Mouse (Mus musculus) CD8-positive naive resting alpha-beta T cell, adult 2 months (primary cell): Measurements from ENCODE around the gene Tmed1.
"Not testable (repeated sequence)": the region's sequence is repeated elsewhere in the genome, so short reads cannot be mapped to it uniquely, and the experiment has no call there.

Source experiments
- DNase-seq, 2 experiments: peaks; one replicate each; pipeline ENCODE4 v3.0.0; 2022; ENCODE audit warnings: low read depth in 2 of 2, low spot score in 2 of 2

Gene Tmed1

DNA sequence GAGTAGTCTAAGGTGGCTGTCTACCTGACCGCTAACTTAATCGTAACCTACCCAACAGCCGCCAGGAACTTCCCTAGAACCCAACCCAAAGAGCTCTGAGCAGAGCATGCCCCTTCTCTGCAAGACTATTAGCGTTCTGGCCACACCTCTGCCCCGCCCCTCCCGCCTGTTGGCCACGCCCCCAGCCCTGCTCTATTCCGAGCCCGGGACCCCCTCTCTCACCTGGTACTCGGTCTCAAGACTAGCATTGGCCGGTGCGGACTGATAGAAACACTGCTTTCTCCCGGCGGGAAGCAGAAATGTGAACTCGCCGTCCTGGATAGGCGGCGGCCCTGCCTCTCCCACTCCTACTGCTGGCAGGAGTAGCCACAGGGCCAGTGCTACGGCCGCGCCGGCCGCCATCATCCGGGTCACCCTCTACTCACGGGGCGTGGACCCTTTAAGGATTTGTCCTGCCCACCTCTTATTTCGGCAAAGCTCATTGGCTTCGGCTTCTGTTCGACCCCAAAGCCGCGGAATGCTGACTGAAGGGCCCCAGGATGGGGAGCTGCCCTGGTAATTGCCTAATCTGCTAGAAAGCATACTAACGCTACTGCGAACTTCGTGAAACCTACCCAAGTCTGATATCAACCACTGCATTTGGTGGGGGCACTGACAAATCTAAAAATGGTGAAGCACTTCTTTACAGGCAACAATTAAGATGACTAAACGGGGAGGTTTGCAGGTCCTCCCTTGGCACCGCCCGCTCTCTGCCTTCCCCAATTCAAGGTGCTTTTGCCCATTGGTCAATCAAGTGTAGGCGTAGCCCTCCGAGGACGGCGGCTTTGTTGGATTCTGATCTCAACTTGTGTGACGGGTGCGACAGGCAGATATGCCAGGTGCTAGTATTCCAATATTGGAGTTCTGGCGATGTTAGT, at the start of gene Tmed1:
Gene Tmed1, minus strand, starts transcription at position 481 of the 917 bp plus-strand sequence.
- peak; percentile 76 to 84 for DNase-seq

- no peak for DNase-seq
These were observed 49.1 kb upstream of the Tmed1 start for GRCm38 (mm10) chr9:21559151-21559550.

GRCm38 (mm10) chr9:21558366-21558765, 48.3 kb upstream of the Tmed1 start:
- no peak for DNase-seq

GRCm38 (mm10) chr9:21557556-21557955, 47.5 kb upstream of the Tmed1 start:
- no peak for DNase-seq

- DNase-seq = no peak
These were observed 46.9 kb upstream of the Tmed1 start for GRCm38 (mm10) chr9:21556996-21557395.

DNA sequence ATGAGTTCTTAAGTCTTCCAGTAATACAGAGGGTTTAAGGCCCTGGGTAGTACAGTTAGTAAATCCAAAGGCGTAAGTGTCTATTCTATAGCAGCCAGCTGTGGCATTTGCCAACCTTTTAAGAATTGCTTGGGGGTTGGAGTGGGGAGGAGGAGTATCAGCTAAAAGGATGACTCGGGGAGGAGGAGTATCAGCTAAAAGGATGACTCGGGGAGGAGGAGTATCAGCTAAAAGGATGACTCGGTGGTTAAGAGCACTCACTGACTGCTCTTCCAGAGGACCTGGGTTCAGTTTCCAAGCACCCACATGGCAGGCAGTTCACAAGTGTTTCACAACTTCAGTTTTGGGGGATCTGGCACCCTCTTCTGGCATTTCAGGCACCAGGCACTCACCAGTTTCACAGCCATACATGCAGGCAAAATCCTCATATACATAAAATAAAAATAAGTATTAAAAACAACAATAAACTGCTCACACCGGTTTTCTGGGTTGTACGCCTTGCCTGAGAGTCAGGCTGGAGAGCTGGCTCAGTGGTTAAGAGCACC, 45.2 kb upstream of the Tmed1 start:
- no peak for DNase-seq

DNA sequence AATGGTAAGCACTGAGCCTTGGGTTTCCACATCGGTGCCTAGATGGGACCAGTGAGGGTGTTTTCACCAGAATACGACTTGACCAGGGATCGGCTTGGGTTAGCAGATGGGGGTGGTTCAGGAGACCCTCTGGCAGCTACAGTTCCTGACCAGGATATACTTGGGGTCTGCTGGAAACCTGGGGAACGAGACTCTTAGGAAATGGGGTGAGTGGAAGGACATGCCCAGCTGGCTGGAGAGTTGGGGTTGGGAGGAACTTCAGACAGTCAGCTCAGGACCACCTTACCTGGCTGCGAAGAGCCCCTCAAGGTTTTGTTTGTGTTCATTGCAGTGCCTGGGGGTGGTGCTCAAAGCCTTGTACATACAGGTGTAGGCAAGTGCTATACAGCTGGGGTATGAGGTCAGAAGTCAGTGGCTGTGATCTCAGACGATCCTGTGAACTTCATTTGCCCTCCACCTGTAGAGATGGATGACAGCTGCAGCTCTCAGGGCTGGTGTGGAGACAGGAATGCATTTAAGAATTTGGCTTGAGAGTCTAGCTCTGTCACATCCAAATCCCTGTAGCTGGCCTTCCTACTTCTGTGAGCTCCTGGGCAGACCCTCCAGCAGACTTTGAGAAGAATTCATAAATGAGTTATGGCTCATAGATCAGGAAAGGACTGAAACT, 43.7 kb upstream of the Tmed1 start:
- DNase-seq = no peak

DNA sequence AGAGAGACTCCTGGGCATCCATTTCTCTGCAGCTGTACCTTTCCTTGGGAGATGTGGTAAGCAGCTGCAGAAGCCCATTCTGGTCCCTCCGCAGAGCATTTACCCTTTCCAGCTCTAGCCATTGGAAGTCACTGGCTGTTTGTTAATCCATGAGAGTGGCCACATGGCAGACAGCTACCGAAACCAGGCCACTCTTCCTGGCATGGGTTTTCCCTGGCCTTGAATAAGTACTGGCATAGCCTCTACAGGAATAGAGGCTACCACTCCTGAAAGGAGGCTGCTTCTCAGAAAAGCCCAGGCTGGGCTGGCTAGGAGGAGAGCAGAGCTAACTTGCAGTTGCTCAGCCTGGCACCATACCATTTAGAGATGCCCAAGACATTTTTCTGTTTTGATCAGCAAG, 41.0 kb upstream of the Tmed1 start:
- no peak for DNase-seq

GRCm38 (mm10) chr9:21547075-21547941, 37.3 kb upstream of the Tmed1 start:
- peak; percentile 15 to 28 for DNase-seq

GRCm38 (mm10) chr9:21546789-21547074, 36.7 kb upstream of the Tmed1 start, which contains the start of gene Carm1:
Gene Carm1 (plus strand): TSS chr9:21546894.
- no peak for DNase-seq

DNA sequence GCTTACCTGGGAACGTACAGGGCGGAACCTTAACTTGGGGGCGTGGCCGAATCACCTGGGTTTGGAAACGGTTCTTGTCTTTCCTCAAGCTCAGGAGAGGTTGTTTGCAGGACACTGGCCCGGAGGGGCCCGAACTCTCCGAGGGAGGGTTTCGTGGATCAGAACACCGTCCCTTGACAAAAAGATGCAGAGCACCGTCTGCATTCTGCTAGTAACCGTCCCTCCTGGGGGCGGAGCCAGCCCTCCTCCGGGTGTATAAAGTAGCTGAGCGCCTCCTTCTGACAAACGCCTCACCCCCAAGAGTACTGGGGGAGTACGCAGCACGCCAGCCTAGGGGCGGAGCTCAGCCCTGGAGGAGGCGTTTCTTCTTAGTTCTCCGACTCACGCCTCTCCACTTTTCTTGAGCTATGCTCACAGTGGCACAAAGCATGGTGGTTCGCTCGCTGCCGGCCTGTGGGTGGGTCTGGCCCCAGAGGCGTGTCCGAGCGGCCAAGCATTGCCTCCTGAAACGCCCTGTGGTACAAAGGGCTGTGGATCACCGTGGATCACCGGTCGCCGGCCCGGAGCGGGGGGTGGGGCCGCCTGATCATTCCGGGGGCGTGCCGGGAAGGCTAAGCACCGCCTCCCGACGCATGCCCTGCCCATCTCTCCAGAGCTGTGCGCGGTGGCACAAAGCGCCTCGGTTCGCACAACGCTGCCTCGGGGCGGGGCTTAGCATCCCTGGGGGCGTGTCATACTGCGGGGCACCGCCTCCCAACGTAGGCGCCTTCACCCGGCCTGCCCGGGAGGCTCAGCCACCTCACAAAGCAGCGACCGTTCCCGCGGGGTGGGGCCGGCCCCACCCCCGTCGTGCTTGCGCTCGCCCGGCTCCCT, 36.1 kb upstream of the Tmed1 start:
- peak; percentile 99 to 100 for DNase-seq

GRCm38 (mm10) chr9:21545351-21545915, 35.4 kb upstream of the Tmed1 start:
- DNase-seq = no peak

DNA sequence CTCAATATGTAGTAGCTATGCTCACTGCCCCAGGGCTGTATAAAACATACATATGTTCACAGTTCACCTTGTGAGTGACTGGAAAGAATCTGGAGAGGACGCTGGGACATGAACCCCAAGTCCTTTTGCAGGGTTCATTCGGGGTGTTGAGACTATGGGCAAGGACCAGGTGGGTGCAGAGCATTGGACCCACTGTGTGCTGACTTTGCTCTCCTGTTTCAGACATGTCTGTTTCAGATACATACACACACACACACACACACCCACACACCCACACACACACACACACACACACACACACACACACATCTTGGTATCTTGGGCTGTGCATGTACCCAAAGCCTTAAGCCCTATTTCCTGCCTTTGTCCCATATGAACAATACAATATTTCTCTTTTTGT, 31.9 kb upstream of the Tmed1 start:
- DNase-seq = not testable (repeated sequence)

- DNase-seq = no peak
These were observed 30.1 kb upstream of the Tmed1 start for GRCm38 (mm10) chr9:21539981-21540753.

- no peak for DNase-seq
These were observed 27.0 kb upstream of the Tmed1 start for GRCm38 (mm10) chr9:21537009-21537408.

DNA sequence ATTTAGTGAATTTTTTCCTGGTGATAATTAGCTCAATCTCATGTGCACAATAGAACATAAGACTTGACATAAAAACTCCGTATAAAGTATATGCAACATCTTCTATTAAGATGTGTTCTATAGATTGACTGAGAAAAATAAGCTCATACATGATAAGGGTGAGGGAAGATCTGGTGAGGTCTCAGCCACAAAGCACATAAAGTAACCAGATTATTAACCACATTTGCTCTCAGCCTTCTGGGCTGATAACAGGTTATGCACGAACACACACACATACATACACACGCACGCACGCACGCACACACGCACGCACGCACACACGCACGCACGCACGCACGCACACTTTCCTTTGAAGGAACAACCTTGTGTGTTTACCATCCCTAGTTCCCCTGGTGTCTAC, 26.4 kb upstream of the Tmed1 start:
- no peak for DNase-seq

- no peak for DNase-seq
These were observed 17.9 kb upstream of the Tmed1 start for GRCm38 (mm10) chr9:21527917-21528324.

DNA sequence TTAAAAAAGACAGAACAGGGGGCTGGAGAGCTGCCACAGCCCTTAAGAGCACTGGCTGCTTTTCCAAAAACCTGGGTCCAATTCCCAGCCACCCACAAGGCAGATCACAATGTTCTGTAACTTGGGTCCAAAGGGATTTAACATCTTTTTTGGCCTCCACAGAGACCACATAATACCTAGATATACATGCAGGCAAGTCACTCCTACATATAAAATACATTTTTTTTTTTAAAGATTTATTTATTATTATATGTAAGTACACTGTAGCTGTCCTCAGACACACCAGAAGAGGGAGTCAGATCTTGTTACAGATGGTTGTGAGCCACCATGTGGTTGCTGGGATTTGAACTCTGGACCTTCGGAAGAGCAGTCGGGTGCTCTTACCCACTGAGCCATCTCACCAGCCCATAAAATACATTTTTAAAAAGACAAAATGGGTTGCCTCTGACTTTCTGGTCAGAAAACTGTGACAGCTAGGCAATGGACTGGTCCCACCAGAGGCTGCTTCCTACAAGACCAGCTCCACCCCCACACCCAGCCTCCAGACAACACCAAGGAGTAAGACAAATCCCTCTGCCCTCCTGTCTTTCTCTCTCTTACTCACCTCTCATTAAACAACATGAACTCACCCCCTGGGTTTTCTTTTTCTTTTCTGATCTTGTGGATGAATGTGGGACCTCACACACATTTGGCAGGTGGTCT, 17.2 kb upstream of the Tmed1 start:
- DNase-seq = no peak

- no peak for DNase-seq
These were observed 16.5 kb upstream of the Tmed1 start for GRCm38 (mm10) chr9:21526634-21526944.
